Mouse (Mus musculus): Measurements from ENCODE around the gene Mex3b.

The Mex3b gene

GRCm38 (mm10) chr7:82867271-82868121, at the start of gene Mex3b:
Mex3b (plus strand) TSS chr7:82867333.
- peak; percentile 66 for DNase-seq

- no peak for DNase-seq
Measured at GRCm38 (mm10) chr7:82819541-82819940, 47.6 kb upstream of the Mex3b start.

- no peak for DNase-seq
Measured at GRCm38 (mm10) chr7:82820661-82821060, 46.5 kb upstream of the Mex3b start.

- no peak for DNase-seq
Measured at GRCm38 (mm10) chr7:82821501-82821900, 45.6 kb upstream of the Mex3b start.

- DNase-seq: no peak
Measured at GRCm38 (mm10) chr7:82822528-82822927, 44.6 kb upstream of the Mex3b start.

- peak; percentile 25 for DNase-seq
Measured at GRCm38 (mm10) chr7:82828193-82828592, 38.9 kb upstream of the Mex3b start.

- DNase-seq: no peak
Measured at GRCm38 (mm10) chr7:82829516-82829915, 37.6 kb upstream of the Mex3b start.

GRCm38 (mm10) chr7:82834471-82834870, 32.7 kb upstream of the Mex3b start:
- DNase-seq: no peak

GRCm38 (mm10) chr7:82838414-82838813, 28.7 kb upstream of the Mex3b start:
- DNase-seq: no peak

- no peak for DNase-seq
Measured at GRCm38 (mm10) chr7:82838965-82839675, 28.0 kb upstream of the Mex3b start.

- peak; percentile 28 for DNase-seq
Measured at GRCm38 (mm10) chr7:82842222-82842920, 24.8 kb upstream of the Mex3b start.

- DNase-seq: no peak
Measured at GRCm38 (mm10) chr7:82850756-82851155, 16.4 kb upstream of the Mex3b start.

- DNase-seq: no peak
Measured at GRCm38 (mm10) chr7:82851670-82852069, 15.5 kb upstream of the Mex3b start.

GRCm38 (mm10) chr7:82854195-82854766, 12.9 kb upstream of the Mex3b start:
- DNase-seq: peak; percentile 5

- DNase-seq: no peak
Measured at GRCm38 (mm10) chr7:82858611-82859010, 8.5 kb upstream of the Mex3b start.

- peak; percentile 26 for DNase-seq
Measured at GRCm38 (mm10) chr7:82860626-82861025, 6.5 kb upstream of the Mex3b start.

GRCm38 (mm10) chr7:82863341-82863740, 3.8 kb upstream of the Mex3b start:
- no peak for DNase-seq

- peak; percentile 5 for DNase-seq
Measured at GRCm38 (mm10) chr7:82864260-82864990, 2.7 kb upstream of the Mex3b start.

GRCm38 (mm10) chr7:82864991-82865771, 2.0 kb upstream of the Mex3b start:
- DNase-seq: peak; percentile 12

GRCm38 (mm10) chr7:82865834-82866485, 1.2 kb upstream of the Mex3b start:
- peak; percentile 99 for DNase-seq
